Mouse (Mus musculus) spleen, adult 2 months (tissue): ENCODE results near the gene Wdfy3. TPM values are rescaled to one million over a fixed set of nuclear protein-coding genes. Genes with fewer than 3 reads are reported as not detected.
"Not testable (repeated sequence)": the region's sequence is repeated elsewhere in the genome, so short reads cannot be mapped to it uniquely, and the experiment has no call there.

Experiments
- DNase-seq, 2 experiments: peaks; one replicate each; pipeline versions ENCODE4 v3.0.0 to v3.0.0-alpha.2; 2012 to 2021; ENCODE audit warnings: low spot score in 2 of 2, low read depth in 1 of 2
- H3K27ac ChIP-seq: fragments of 200-500 bp; 2 replicates; pipeline ENCODE4 v1.5.1; 2012; ENCODE audit warnings: low read length, inconsistent platforms; ENCODE audit not compliant: insufficient read depth
- H3K27me3 ChIP-seq: fragments of 200-500 bp; 2 replicates; pipeline ENCODE4 v1.6.1; 2012; ENCODE audit warnings: mild to moderate bottlenecking, moderate library complexity, low read length, inconsistent platforms; ENCODE audit not compliant: control insufficient read depth, insufficient read depth
- H3K36me3 ChIP-seq: fragments of 200-500 bp; 2 replicates; pipeline ENCODE4 v1.6.1; 2012; ENCODE audit warnings: mild to moderate bottlenecking, low read length, inconsistent platforms; ENCODE audit not compliant: control insufficient read depth, insufficient read depth
- H3K4me1 ChIP-seq: fragments of 200-500 bp; 2 replicates; pipeline ENCODE4 v1.6.1; 2011; ENCODE audit warnings: inconsistent platforms; ENCODE audit not compliant: control insufficient read depth, insufficient read depth, insufficient read length
- H3K4me3 ChIP-seq: fragments of 200-500 bp; 2 replicates; pipeline ENCODE4 v1.5.1; 2011; ENCODE audit warnings: mild to moderate bottlenecking, inconsistent platforms; ENCODE audit not compliant: insufficient read depth, insufficient read length; ENCODE audit errors: extremely low read depth
- CTCF ChIP-seq: fragments of 200-500 bp; IDR thresholded peaks from 2 replicates; pipeline ENCODE4 v1.5.1; 2011; ENCODE audit warnings: mild to moderate bottlenecking, inconsistent platforms; ENCODE audit not compliant: insufficient read depth, insufficient read length, insufficient replicate concordance; ENCODE audit errors: extremely low read depth
- POLR2A ChIP-seq: fragments of 200-500 bp; IDR thresholded peaks from 2 replicates; pipeline ENCODE4 v1.6.1; 2011; ENCODE audit warnings: low read depth, low read length, inconsistent platforms
- WGBS: fragments of 180-500 bp; shearing (Covaris S2); methylation state at CpG from one replicate; pipeline ENCODE4 v1.1.7; 2018; 5-methylcytosine and 5-hydroxymethylcytosine counted together
- polyA plus RNA-seq: library from polyadenylated mRNA; depleted of rRNA; stranded (reverse); fragments of >200 nt; gene quantifications from 2 replicates; pipeline ENCODE4 v1.2.3, GENCODE M21; 2012

The Wdfy3 gene
- polyA plus RNA-seq, 1 experiment, result 12.0 TPM

- Histone ChIP-seq H3K36me3 (no peaks in the 10 kb centered on the region; the same call in 1 of the 2 replicates), H3K4me3 (no peak overlapping the region), H3K27me3 (no peaks in the 10 kb centered on the region), H3K27ac (no peak overlapping the region), H3K4me1 (no peaks in the 10 kb centered on the region)
- 83% methylated on average over 3 of the region's 3 CpGs for WGBS
- TF ChIP-seq POLR2A, result no peak
- TF ChIP-seq CTCF, result no peak
- DNase-seq, result no peak
Observed at GRCm38 (mm10) chr5:101905624-101906023, 164.1 kb downstream of the Wdfy3 start.

DNA sequence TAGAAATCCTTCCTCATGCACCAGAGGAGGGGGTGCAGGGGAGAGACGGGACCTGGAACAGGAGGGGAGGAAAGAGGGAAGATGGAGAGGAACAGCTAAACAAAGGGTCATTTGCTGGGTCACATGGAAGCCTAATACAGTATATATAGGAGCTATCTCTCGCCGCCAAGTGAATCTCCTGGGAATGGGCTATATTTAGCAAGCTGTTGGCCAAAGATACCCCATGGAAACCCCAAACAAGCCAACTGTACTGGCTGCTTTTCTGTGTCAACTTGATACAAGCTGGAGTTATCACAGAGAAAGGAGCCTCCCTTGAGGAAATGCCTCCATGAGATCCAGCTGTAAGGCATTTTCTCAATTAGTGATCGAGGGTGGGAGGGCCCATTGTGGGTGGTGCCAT is 164.9 kb downstream of the Wdfy3 start:
- H3K36me3 ChIP-seq, result not testable (repeated sequence)

GRCm38 (mm10) chr5:101902686-101903085 is 167.0 kb downstream of the Wdfy3 start:
- H3K4me1 ChIP-seq, result no peaks in the 10 kb centered on the region
- no peak overlapping the region for H3K4me3 ChIP-seq
- H3K27ac ChIP-seq, result no peak overlapping the region
- DNase-seq, result no peak
- no peaks in the 10 kb centered on the region for H3K27me3 ChIP-seq
- TF ChIP-seq POLR2A (no peak), CTCF (no peak)
- 90% methylated on average over 1 of the region's 1 CpGs for WGBS
- H3K36me3 ChIP-seq, result no peaks in the 10 kb centered on the region; the same call in 1 of the 2 replicates

More for the DNA sequence above, 164.9 kb downstream of the Wdfy3 start:
- H3K27me3 ChIP-seq, H3K27ac ChIP-seq, DNase-seq, H3K4me1 ChIP-seq, H3K4me3 ChIP-seq: not testable (repeated sequence)
- 84% methylated on average over 4 of the region's 4 CpGs for WGBS

- TF ChIP-seq CTCF, result no peak
- no peak for TF ChIP-seq POLR2A
- no peaks in the 10 kb centered on the region; the same call in 1 of the 2 replicates for H3K36me3 ChIP-seq
- DNase-seq, result no peak
- no peak overlapping the region for H3K4me3 ChIP-seq
- no peaks in the 10 kb centered on the region for H3K4me1 ChIP-seq
- no peaks in the 10 kb centered on the region for H3K27me3 ChIP-seq
- WGBS, result 93% methylated on average over 15 of the region's 15 CpGs
- H3K27ac ChIP-seq, result no peak overlapping the region
Observed at GRCm38 (mm10) chr5:101899981-101900380, 169.7 kb downstream of the Wdfy3 start.

- Histone ChIP-seq H3K4me1 (no peaks in the 10 kb centered on the region), H3K27ac (no peak overlapping the region), H3K4me3 (no peak overlapping the region), H3K27me3 (no peaks in the 10 kb centered on the region), H3K36me3 (no peaks in the 10 kb centered on the region; the same call in 1 of the 2 replicates)
- 94% methylated on average over 11 of the region's 11 CpGs for WGBS
- no peak for DNase-seq
- TF ChIP-seq CTCF (no peak), POLR2A (no peak)
Observed at GRCm38 (mm10) chr5:101896784-101897183, 172.9 kb downstream of the Wdfy3 start.

DNA sequence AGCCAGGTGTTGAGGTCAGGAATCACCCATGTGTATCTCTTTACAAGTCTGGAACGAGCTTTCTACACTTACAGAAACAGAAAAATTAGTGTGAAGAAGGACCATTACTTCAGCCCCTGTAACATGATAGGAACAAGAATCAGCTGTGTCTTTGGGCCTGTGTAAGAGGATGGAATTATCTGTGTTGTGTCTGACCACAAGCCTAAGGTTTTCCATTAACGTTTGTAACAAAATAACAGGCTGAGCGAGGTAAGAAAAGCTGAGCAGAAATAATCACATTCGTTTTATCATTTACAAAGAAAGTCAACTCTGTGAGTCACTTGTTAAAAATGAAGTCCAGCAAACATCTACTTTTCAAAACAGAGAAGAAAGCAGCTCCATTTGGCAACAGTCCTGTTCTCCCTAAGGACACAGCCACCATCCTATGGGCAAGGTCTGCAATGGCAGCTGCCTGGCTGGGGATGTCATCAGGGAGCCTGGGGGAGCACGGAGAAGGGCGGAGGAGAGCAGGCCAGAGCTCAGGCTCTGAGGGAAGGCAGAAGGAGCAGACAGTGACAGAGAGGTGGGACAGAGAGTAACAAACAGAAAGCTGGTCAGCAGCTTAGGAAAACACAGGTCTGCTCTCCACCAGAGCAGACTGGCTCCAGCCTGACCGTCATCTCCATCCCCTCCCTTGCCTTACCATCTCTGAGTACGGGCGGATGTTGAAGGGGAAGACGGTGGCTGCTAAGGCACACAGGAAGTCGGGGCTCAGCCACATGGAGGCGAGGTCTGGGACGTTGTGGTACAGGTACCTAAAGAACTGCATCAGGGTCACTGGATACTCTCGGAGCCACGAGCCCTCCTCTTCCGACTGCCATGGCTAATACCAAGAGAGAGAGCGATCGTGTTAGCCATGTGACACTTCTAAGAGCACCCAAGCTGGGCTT is 173.7 kb downstream of the Wdfy3 start:
- Histone ChIP-seq H3K4me1 (no peaks in the 10 kb centered on the region), H3K4me3 (no peak overlapping the region), H3K27ac (no peak overlapping the region), H3K27me3 (no peaks in the 10 kb centered on the region), H3K36me3 (no peaks in the 10 kb centered on the region; the same call in 1 of the 2 replicates)
- TF ChIP-seq CTCF (no peak), POLR2A (no peak)
- 85% methylated on average over 18 of the region's 18 CpGs for WGBS
- no peak for DNase-seq

DNA sequence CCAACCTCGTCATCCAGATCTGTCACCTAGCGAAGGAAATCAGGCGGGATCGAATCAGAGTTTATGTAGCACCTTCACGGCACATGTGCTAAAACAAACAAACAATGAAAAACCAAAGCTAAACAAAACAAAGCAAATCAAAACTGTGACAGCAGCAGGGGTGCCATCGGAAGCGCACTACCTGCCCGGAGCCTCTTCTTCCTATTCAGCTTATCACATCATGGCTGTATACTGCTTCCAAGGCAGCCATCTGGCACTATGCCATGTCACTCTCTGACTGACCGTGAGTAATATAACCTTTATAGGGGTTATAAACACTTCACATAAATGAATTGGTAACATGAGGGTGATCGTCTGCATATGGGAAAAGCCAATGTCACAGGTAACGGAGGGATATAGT is 174.6 kb downstream of the Wdfy3 start:
- Histone ChIP-seq H3K4me3 (no peak overlapping the region), H3K36me3 (no peaks in the 10 kb centered on the region; the same call in 1 of the 2 replicates), H3K4me1 (no peaks in the 10 kb centered on the region), H3K27ac (no peak overlapping the region), H3K27me3 (no peaks in the 10 kb centered on the region)
- 94% methylated on average over 11 of the region's 11 CpGs for WGBS
- TF ChIP-seq POLR2A, result no peak
- no peak for TF ChIP-seq CTCF
- DNase-seq, result no peak
